Mouse (Mus musculus) heart, embryonic 10.5 days (tissue): ENCODE results near the gene Ccdc107. TPM values are rescaled to one million over a fixed set of nuclear protein-coding genes. Genes with fewer than 3 reads are reported as not detected.

ENCODE experiments used
- DNase-seq: peaks from one replicate; pipeline ENCODE4 v3.0.0-alpha.2; 2017; ENCODE audit warnings: low spot score
- H3K27ac ChIP-seq: fragments of 300-500 bp; sonication (generic); 2 replicates; pipeline ENCODE4 v1.5.1; 2016; ENCODE audit warnings: mild to moderate bottlenecking
- H3K27me3 ChIP-seq: fragments of 300-500 bp; sonication (generic); 2 replicates; pipeline ENCODE4 v1.6.1; 2016; ENCODE audit warnings: mild to moderate bottlenecking; ENCODE audit not compliant: poor library complexity, insufficient read depth, severe bottlenecking
- H3K36me3 ChIP-seq: fragments of 300-500 bp; sonication (generic); 2 replicates; pipeline ENCODE4 v1.6.1; 2016; ENCODE audit warnings: mild to moderate bottlenecking, moderate library complexity
- H3K4me1 ChIP-seq: fragments of 300-500 bp; sonication (generic); 2 replicates; pipeline ENCODE4 v1.6.1; 2016; ENCODE audit warnings: mild to moderate bottlenecking
- H3K4me3 ChIP-seq: fragments of 300-500 bp; sonication (generic); 2 replicates; pipeline ENCODE4 v1.5.1; 2016; ENCODE audit warnings: mild to moderate bottlenecking, moderate library complexity
- H3K9me3 ChIP-seq: fragments of 300-500 bp; sonication (generic); 2 replicates; pipeline ENCODE4 v1.6.1; 2016; ENCODE audit warnings: mild to moderate bottlenecking, moderate library complexity
- WGBS: fragments of 180-500 bp; shearing (Covaris S2); methylation state at CpG from one replicate; pipeline ENCODE4 v1.1.7; 2016; 5-methylcytosine and 5-hydroxymethylcytosine counted together
- polyA plus RNA-seq: library from polyadenylated mRNA; unstranded; fragments of >200 nt; fragmentation: Nextera tagmentation; extraction: Ambion mirVana; gene quantifications from 2 replicates; pipeline ENCODE4 v1.2.1, GENCODE M21; 2016

The Ccdc107 gene
- polyA plus RNA-seq, 1 experiment from 2014 or later = 67.2 TPM

DNA sequence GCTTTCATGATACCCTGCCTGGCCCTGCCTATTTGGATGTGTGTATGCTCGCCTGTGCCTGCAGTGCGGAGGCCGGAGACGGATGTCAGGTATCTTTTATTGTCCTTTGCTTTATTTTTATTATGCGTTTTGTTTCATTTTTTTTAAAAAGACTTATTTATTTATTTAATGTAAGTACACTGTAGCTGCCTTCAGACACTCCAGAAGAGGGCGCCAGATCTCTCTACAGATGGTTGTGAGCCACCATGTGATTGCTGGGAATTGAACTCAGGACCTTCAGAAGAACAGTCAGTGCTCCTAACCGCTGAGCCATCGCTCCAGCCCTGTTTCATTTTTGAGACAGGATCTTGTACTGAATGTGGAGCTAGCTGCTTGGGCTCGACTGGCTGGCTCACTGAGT, 35.8 kb downstream of the Ccdc107 start:
- H3K27ac ChIP-seq = no peak overlapping the region
- no peak for DNase-seq
- WGBS = 72% methylated on average over 9 of the region's 9 CpGs

DNA sequence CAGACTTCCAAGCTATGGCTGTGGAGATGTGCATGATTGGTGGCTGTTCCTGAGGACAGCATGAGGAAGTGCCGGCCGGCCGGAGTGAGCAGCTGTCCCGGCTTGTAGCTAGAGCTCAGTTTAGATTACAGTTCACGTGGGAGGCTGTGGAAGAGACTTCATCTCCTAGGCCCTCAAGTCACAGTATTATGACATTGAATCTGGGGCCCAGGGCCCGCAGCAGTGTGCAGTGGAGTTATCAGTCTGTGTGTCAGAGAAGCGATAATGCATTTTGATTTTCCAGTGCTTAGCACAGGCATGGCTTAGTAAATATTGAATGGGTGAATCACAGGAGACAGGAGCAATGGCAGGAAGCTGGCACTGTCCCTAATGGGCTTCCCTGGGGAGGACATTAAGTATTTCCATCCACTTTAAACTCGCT, 37.4 kb downstream of the Ccdc107 start:
- H3K4me1 ChIP-seq = peaks cover 18% of the 10 kb centered on the region
- no peak overlapping the region for H3K4me3 ChIP-seq
- 53% methylated on average over 8 of the region's 8 CpGs for WGBS
- no peak overlapping the region for H3K27ac ChIP-seq
- no peaks in the 10 kb centered on the region for H3K9me3 ChIP-seq
- no peak for DNase-seq
- peaks cover 8% of the 10 kb centered on the region; the same call in 1 of the 2 replicates for H3K27me3 ChIP-seq
- peaks cover 47% of the 10 kb centered on the region for H3K36me3 ChIP-seq

More for the DNA sequence above, 35.8 kb downstream of the Ccdc107 start:
- Histone ChIP-seq H3K4me3 (no peak overlapping the region), H3K36me3 (peaks cover 31% of the 10 kb centered on the region), H3K27me3 (peaks cover 24% of the 10 kb centered on the region), H3K4me1 (peaks cover 31% of the 10 kb centered on the region), H3K9me3 (no peaks in the 10 kb centered on the region)

DNA sequence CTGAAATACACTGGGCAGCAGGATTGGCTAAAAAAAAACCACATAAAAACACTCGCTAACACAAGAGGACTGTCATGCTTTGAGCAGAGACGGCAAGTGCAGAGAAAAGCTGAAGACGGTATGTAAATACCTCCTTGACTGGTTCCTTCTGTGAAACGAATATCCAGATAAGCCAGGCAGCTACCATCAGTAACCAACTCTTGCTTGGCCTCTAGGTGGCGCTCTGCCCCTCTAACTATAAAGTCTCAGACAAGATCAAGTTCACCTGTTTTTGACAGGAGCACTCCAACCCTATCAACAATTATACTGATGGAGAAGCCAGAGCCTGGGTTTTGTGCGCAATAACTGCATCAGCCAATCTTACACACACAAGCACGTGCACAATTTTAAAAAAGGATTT, 37.9 kb downstream of the Ccdc107 start:
- Histone ChIP-seq H3K4me1 (peaks cover 18% of the 10 kb centered on the region), H3K27me3 (peaks cover 5% of the 10 kb centered on the region; the same call in 1 of the 2 replicates), H3K4me3 (no peak overlapping the region), H3K27ac (no peak overlapping the region), H3K36me3 (peaks cover 52% of the 10 kb centered on the region), H3K9me3 (no peaks in the 10 kb centered on the region)
- WGBS = 20% methylated on average over 7 of the region's 7 CpGs
- DNase-seq = peak; percentile 85

DNA sequence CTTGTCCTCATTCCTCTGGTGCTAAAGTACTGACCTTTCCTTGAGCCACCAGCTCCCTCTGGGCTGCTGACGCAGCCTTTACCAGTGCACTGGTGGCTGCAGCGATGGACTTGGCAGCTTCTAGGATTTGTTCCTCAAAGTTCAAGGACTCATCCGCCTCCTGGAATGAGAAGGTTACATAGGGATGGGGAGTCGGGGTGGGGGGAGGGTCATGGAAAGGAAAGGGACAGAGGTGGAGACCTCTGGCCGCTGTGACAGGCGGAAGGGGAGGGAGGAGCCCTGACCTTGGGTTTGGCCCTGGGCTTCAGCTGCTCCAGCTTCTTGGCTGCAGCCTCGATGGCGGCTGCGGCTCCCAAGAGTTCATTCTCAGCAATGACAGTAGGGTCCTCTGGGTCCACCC, 40.6 kb downstream of the Ccdc107 start:
- peaks cover 79% of the 10 kb centered on the region for H3K36me3 ChIP-seq
- no peaks in the 10 kb centered on the region for H3K27me3 ChIP-seq
- peaks cover 18% of the 10 kb centered on the region for H3K4me1 ChIP-seq
- DNase-seq = no peak
- no peak overlapping the region for H3K27ac ChIP-seq
- no peaks in the 10 kb centered on the region for H3K9me3 ChIP-seq
- WGBS = 88% methylated on average over 9 of the region's 9 CpGs
- H3K4me3 ChIP-seq = no peak overlapping the region

DNA sequence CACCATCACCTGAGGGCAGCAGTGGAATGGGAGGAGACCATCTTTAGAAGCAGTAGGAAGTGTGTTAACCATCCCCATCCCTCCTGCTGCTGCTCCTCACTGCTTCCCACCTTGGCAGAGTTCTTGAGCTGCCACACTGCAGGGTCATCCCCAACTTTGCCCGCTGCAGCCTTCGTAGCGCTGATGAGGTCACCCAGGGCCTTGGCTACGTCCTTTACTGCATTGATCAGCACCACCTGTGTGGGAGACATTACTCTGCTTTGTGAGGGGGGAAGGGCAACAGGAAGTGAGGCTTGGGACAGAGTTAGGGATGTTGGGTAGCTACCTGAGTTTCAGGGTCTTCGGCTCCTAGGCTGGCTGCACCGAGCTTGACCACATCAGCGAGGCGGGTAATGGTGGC, 42.9 kb downstream of the Ccdc107 start:
- Histone ChIP-seq H3K9me3 (no peaks in the 10 kb centered on the region), H3K4me3 (no peak overlapping the region), H3K27me3 (no peaks in the 10 kb centered on the region), H3K27ac (no peak overlapping the region), H3K36me3 (peaks cover 98% of the 10 kb centered on the region), H3K4me1 (peaks cover 11% of the 10 kb centered on the region; the same call in 1 of the 2 replicates)
- no peak for DNase-seq
- WGBS = 96% methylated on average over 8 of the region's 8 CpGs

DNA sequence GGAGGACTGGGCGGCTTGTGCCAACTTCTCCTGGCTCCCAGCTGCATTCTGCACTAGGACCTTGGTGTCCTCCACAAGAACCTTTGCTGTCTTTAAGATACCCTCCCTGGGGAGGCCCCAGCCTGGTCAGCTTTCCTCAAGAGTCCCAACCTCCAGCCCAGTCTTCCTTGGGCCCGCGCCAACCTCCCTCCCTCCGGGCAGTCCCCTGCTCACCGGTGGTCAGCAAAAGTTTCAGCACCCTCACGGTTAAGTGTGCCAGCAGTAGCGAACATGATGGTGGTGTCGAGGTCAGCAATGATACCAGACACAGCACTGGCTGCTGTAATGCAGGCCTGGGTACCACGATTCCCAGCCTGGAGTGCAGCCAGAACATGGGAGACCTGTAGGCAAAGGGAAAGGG, 43.3 kb downstream of the Ccdc107 start:
- no peak overlapping the region for H3K27ac ChIP-seq
- peaks cover 100% of the 10 kb centered on the region for H3K36me3 ChIP-seq
- no peak for DNase-seq
- 95% methylated on average over 9 of the region's 9 CpGs for WGBS
- H3K27me3 ChIP-seq = no peaks in the 10 kb centered on the region
- H3K9me3 ChIP-seq = no peaks in the 10 kb centered on the region
- H3K4me3 ChIP-seq = no peak overlapping the region
- H3K4me1 ChIP-seq = peaks cover 7% of the 10 kb centered on the region; the same call in 1 of the 2 replicates

DNA sequence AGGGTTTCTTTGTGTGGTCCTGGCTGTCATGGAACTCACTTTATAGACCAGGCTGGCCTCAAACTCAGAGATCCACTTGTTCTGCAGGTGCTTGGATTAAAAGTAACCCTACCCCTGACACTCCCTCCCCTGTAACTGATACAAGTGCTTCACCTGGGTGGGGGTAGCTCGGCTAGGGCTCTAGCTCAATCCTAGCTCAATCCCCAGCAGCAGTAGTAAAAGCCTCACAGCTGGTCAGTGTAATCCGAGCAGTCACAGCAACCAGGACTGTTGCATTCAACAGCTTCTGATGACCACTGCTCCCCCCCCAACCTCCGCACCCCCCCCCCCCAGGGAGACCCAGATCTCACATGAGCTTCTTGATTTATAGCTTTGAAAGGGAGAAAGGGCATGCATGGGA, 49.3 kb downstream of the Ccdc107 start:
- Histone ChIP-seq H3K27me3 (no peaks in the 10 kb centered on the region), H3K9me3 (no peaks in the 10 kb centered on the region), H3K27ac (no peak overlapping the region), H3K36me3 (peaks cover 99% of the 10 kb centered on the region), H3K4me3 (no peak overlapping the region), H3K4me1 (no peaks in the 10 kb centered on the region)
- 74% methylated on average over 3 of the region's 3 CpGs for WGBS
- no peak for DNase-seq

Other genes starting within 250 kb of the Ccdc107 start
- 0.10 and 0.46 TPM in 2 replicates for gene Atp8b5, start 225.7 kb upstream of the Ccdc107 start, polyA plus RNA-seq
- gene Rusc2, start 110.9 kb upstream of the Ccdc107 start, polyA plus RNA-seq = 9.9 and 11.2 TPM in 2 replicates
- not detected in 2 replicates for gene Fam166b, start 63.8 kb upstream of the Ccdc107 start, polyA plus RNA-seq
- gene Tesk1, start 51.0 kb upstream of the Ccdc107 start, polyA plus RNA-seq = 5.0 and 6.3 TPM in 2 replicates
- 0.70 and 1.4 TPM in 2 replicates for gene Cd72, start 38.3 kb upstream of the Ccdc107 start, polyA plus RNA-seq
- not detected in 2 replicates for gene Sit1, start 9.2 kb upstream of the Ccdc107 start, polyA plus RNA-seq
- 39.9 and 40.1 TPM in 2 replicates for gene Arhgef39, start 6.8 kb downstream of the Ccdc107 start, polyA plus RNA-seq
- 1.4 and 1.7 TPM in 2 replicates for gene Car9, start 14.1 kb downstream of the Ccdc107 start, polyA plus RNA-seq
- 135 and 142 TPM in 2 replicates for gene Tpm2, start 30.9 kb downstream of the Ccdc107 start, polyA plus RNA-seq
- gene Creb3, start 69.4 kb downstream of the Ccdc107 start, polyA plus RNA-seq = 63.8 and 68.8 TPM in 2 replicates
- 82.7 and 99.6 TPM in 2 replicates for gene Tln1, start 69.8 kb downstream of the Ccdc107 start, polyA plus RNA-seq
- 20.9 and 29.7 TPM in 2 replicates for gene Rgp1, start 85.8 kb downstream of the Ccdc107 start, polyA plus RNA-seq
- gene Gba2, start 86.0 kb downstream of the Ccdc107 start, polyA plus RNA-seq = 22.8 and 27.6 TPM in 2 replicates
- gene Msmp, start 91.6 kb downstream of the Ccdc107 start, polyA plus RNA-seq = 1.6 and 1.8 TPM in 2 replicates
- 5.5 and 5.6 TPM in 2 replicates for gene Npr2, start 139.0 kb downstream of the Ccdc107 start, polyA plus RNA-seq
- gene Spag8, start 160.7 kb downstream of the Ccdc107 start, polyA plus RNA-seq = 0.63 and 2.0 TPM in 2 replicates
- gene Hint2, start 163.6 kb downstream of the Ccdc107 start, polyA plus RNA-seq = 101 and 117 TPM in 2 replicates
- gene Tmem8b, start 176.1 kb downstream of the Ccdc107 start, polyA plus RNA-seq = 2.7 and 3.3 TPM in 2 replicates
- gene Fam221b, start 176.2 kb downstream of the Ccdc107 start, polyA plus RNA-seq = 1.7 and 1.9 TPM in 2 replicates
- not detected in 2 replicates for gene Olfr70, start 207.9 kb downstream of the Ccdc107 start, polyA plus RNA-seq
- gene Olfr71, start 217.4 kb downstream of the Ccdc107 start, polyA plus RNA-seq = not detected in 2 replicates
- gene Hrct1, start 234.3 kb downstream of the Ccdc107 start, polyA plus RNA-seq = 0.53 and 0.92 TPM in 2 replicates
- 0.16 and 0.23 TPM in 2 replicates for gene Spaar, start 237.1 kb downstream of the Ccdc107 start, polyA plus RNA-seq